Mouse (Mus musculus) CD4-positive, CD25-positive, alpha-beta regulatory T cell (primary cell): ENCODE measurements around the gene Nphp3. TPM values are rescaled to one million over a fixed set of nuclear protein-coding genes. Genes with fewer than 3 reads are reported as not detected.

Experiments
- polyA plus RNA-seq: library from polyadenylated mRNA; unstranded; fragments of 100-300 nt; shearing (Covaris generic); gene quantifications from one replicate; pipeline ENCODE4 v1.2.1, GENCODE M21; 2017

Gene Nphp3
- 2.1 TPM for polyA plus RNA-seq

DNA sequence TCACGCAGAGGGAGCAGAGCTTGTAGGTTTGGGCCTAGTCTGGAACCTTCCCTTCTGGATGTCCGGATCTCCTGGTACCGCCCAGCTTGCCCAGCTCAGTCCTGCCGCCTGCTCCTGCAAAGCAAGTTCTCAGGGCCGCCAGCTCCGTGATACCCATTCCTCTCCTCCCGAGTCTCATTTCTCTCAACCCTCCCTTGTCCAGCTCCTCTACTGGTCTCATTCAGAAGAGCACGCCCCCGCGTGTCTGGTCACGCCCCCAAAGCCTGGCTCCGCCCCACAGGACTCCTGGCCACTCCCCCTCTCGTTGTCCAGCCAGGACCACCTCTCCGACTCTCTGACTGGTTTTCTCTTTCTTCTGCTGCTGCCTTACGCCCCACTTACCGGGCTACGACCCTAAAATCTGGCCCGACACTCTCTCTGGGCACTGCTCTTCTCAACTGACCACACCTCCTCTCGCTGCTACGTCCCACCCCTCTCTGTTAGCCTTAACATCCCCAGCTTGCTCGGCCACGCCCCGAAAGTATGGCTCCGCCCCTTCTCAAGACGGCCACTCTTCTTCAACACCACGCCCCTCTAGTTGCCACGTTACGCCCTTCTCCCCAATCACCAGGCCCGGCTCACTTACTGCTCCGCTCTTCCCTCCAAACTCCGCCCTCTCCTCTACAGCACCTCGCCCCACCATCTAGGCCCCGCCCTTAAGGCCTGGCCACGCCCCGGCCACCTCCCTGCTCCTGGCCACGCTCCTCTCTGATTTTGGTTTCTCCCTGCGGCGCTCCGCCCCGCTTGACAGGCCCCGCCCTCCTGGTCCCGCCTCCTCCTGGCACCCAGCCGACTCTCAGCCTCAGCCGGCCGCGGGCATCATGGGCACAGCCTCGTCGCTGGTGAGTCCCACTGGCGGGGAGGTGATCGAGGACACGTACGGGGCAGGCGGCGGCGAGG, at the start of gene Nphp3:
Nphp3 (plus strand) TSS at position 624 of the 939 bp plus-strand sequence.

DNA sequence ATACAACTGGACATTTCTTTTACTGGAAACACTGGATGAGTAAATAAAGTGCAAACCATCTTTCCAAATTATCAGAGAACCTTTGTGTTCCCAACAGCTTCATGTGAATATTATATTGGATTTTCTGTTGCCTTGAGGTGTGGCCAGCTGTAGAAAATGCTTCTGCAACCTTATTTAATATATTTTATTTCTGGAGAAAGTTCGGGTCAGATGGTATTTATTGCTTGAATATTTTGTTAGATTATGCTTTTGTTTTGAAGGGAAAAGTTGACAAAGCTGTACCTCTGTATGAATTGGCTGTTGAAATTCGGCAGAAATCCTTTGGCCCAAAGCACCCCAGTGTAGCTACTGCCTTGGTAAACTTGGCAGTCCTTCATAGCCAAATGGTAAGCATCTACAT, 38.0 kb downstream of the Nphp3 start, which contains the start of gene Gm28305:
Gm28305 (plus strand) TSS at position 301 of the 400 bp plus-strand sequence.

GRCm38 (mm10) chr9:104062430-104063243, 60.3 kb downstream of the Nphp3 start, which contains the start of gene Uba5:
Gene Uba5, minus strand, starts transcription at chr9:104063134.

GRCm38 (mm10) chr9:104063244-104063961, 61.1 kb downstream of the Nphp3 start, which contains the start of gene Acad11:
Gene Acad11, plus strand, starts transcription at chr9:104063377.

Other genes with a start within 250 kb of the Nphp3 start
- gene Tmem108, start 240.7 kb upstream of the Nphp3 start, polyA plus RNA-seq = 3.4 TPM
- gene Gm28305, start 38.1 kb downstream of the Nphp3 start, polyA plus RNA-seq = not detected
- gene Uba5, start 60.6 kb downstream of the Nphp3 start, polyA plus RNA-seq = 48.6 TPM
- gene Acad11, start 60.8 kb downstream of the Nphp3 start, polyA plus RNA-seq = 10.9 TPM
- gene Ackr4, start 124.4 kb downstream of the Nphp3 start, polyA plus RNA-seq = 0.96 TPM